Mouse (Mus musculus) forebrain, embryonic 13.5 days (tissue): ENCODE measurements around the gene 9530077C05Rik. TPM values are rescaled to one million over a fixed set of nuclear protein-coding genes. Genes with fewer than 3 reads are reported as not detected.

Source experiments
- polyA plus RNA-seq: library from polyadenylated mRNA; unstranded; fragments of >200 nt; fragmentation: Nextera tagmentation; extraction: Ambion mirVana; gene quantifications from 2 replicates; pipeline ENCODE4 v1.2.1, GENCODE M21; 2015

The 9530077C05Rik gene
- polyA plus RNA-seq, 1 experiment from 2014 or later, result 8.6 TPM

Other genes with a start within 250 kb of the 9530077C05Rik start
- gene Zfp872, start 223.4 kb upstream of the 9530077C05Rik start, polyA plus RNA-seq, result 0.13 and 0.19 TPM in 2 replicates
- gene Zfp809, start 185.8 kb upstream of the 9530077C05Rik start, polyA plus RNA-seq, result 9.3 and 11.0 TPM in 2 replicates
- 10.4 and 10.7 TPM in 2 replicates for gene Zfp599, start 151.6 kb upstream of the 9530077C05Rik start, polyA plus RNA-seq
- gene Zfp810, start 103.9 kb upstream of the 9530077C05Rik start, polyA plus RNA-seq, result 32.9 and 33.8 TPM in 2 replicates
- 22.7 and 23.1 TPM in 2 replicates for gene Anln, start 22.3 kb upstream of the 9530077C05Rik start, polyA plus RNA-seq
- not detected in 2 replicates for gene Gm17545, start 42.8 kb downstream of the 9530077C05Rik start, polyA plus RNA-seq
- 61.2 and 66.2 TPM in 2 replicates for gene Rp9, start 58.2 kb downstream of the 9530077C05Rik start, polyA plus RNA-seq
- 18.4 and 20.1 TPM in 2 replicates for gene Bbs9, start 64.2 kb downstream of the 9530077C05Rik start, polyA plus RNA-seq